Mouse (Mus musculus): ENCODE results near the gene Palm2. TPM values are rescaled to one million over a fixed set of nuclear protein-coding genes. Genes with fewer than 3 reads are reported as not detected.
"Not testable (repeated sequence)": the region's sequence is repeated elsewhere in the genome, so short reads cannot be mapped to it uniquely, and the experiment has no call there.

Palm2 gene
- polyA plus RNA-seq (2015; fragmentation: Nextera tagmentation; extraction: Ambion mirVana): 1.1 and 1.5 TPM in 2 replicates

DNA sequence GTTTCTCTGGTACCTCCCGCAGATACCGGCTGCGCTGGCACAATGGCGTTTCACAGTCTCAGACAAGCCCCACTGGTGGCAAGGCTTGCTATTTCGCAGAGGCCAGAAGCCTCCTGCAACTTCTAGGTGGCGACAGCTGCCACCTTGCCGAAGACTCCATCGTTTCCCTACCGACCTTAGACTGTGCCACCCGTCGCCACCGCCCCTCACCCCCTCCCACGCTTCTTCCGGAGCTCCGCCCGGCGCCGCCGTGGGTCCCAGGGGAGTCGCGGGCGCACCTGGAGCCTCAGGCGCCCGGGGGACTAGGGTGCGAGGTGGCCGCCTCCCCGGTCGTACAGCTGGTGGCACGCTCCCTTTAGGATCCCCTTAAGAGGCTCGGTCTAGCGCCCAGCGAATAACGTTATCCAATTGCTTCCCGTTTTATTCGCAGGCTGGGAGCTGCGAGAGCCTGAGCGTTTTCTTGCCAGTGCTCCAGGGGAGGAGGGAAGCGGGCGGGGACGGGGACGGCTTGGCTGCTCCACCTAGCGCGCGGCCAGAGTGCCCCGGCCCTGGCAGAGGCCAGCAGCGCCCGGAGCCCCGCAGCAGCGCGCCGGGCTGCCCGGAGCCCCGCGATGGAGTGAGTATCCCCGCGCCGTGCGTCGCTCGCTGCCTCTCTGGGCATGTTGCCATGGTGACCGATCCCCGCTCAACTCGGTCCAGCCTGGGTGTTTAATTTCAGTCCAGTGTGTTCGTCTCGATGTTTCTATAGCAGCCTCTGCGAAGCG lies at the start of gene Palm2:
Gene Palm2 (plus strand): TSS at position 307 of the 764 bp plus-strand sequence.
- H3K4me2 ChIP-seq (replicated peaks; ENCODE audit: low read depth): peak within 1 kb of the TSS; percentile 90
- no peak within 1 kb of the TSS for H3K27ac ChIP-seq (ENCODE audit: low read depth, low read length)
- H3K4me1 ChIP-seq (replicated peaks; ENCODE audit: control insufficient read depth, insufficient read depth, low read length): peaks cover 8% of the 10 kb centered on the region; the same call in 1 of the 2 replicates
- no peaks in the 10 kb centered on the region for H3K36me3 ChIP-seq (ENCODE audit: control insufficient read depth, insufficient read depth)
- 0 out of 2 replicates have a peak, but pooled peaks have one; percentile 19 for ATAC-seq
- peak within 1 kb of the TSS; percentile 45; the same call in 1 of the 2 replicates for H3K9ac ChIP-seq (ENCODE audit: low read depth, low read length)
- no peaks in the 10 kb centered on the region for H3K9me3 ChIP-seq (ENCODE audit: control insufficient read depth)
- H3K4me3 ChIP-seq (ENCODE audit: low read depth, low read length): peak within 1 kb of the TSS; percentile 45
- peaks cover 31% of the 10 kb centered on the region for H3K27me3 ChIP-seq (replicated peaks; ENCODE audit: control insufficient read depth, insufficient read depth, low read length)
- no peak; the same call in 1 of the 2 replicates for TF ChIP-seq CTCF (IDR thresholded peaks at IDR 0.05; ENCODE audit: low read depth)
- under 1% methylated on average over 66 of the region's 67 CpGs for WGBS

DNA sequence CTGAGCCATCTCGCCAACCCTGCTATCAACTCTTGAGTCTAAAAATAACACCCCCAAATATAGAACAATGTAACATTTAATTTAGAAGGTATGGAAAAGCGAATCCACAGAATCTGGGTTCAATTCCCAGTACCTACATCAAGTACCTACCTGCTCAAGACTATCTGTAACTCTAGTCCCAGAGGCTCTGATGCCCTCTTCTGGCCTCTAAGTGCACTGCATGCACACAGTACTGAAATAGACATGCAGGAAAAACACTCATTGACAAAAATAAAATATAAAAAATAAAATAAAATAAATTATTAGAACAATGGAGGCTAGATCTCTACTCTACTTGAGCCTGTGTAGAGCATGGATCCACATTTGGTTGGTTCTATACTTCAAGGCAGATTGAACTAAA lies 49.7 kb upstream of the Palm2 start:
- ATAC-seq: no peak
- H3K4me3 ChIP-seq (ENCODE audit: low read depth, low read length): no peak overlapping the region
- peak; percentile 62 for TF ChIP-seq CTCF (IDR thresholded peaks at IDR 0.05; ENCODE audit: low read depth)
- no peaks in the 10 kb centered on the region for H3K27me3 ChIP-seq (replicated peaks; ENCODE audit: control insufficient read depth, insufficient read depth, low read length)
- no peak overlapping the region for H3K9ac ChIP-seq (ENCODE audit: low read depth, low read length)
- H3K4me1 ChIP-seq (replicated peaks; ENCODE audit: control insufficient read depth, insufficient read depth, low read length): no peaks in the 10 kb centered on the region
- H3K4me2 ChIP-seq (replicated peaks; ENCODE audit: low read depth): no peak overlapping the region
- H3K9me3 ChIP-seq (ENCODE audit: control insufficient read depth): no peaks in the 10 kb centered on the region
- H3K27ac ChIP-seq (ENCODE audit: low read depth, low read length): no peak overlapping the region
- WGBS: 92% methylated on average over 2 of the region's 2 CpGs
- H3K36me3 ChIP-seq (ENCODE audit: control insufficient read depth, insufficient read depth): no peaks in the 10 kb centered on the region

DNA sequence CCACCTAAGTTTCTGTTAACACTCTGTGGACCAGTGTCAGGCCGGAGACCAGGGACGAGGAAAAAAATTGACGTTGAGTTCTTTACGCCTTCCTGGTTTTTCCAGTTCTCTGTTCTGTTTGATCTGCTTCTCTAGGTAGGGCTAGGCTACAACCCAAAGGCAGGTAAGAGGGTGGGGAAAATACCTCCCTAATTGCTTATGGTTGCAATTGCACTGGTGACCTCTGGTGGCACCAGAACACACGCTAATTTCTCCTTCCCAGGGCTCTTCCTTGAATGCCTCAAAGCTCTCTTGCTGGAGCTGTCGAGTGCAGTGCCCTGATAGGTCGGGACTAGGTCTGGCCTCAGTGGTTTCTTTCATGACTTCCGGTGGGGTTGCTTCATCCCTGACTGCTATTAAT lies 42.9 kb upstream of the Palm2 start:
- no peak overlapping the region for H3K4me2 ChIP-seq (replicated peaks; ENCODE audit: low read depth)
- no peak for ATAC-seq
- H3K27ac ChIP-seq (ENCODE audit: low read depth, low read length): no peak overlapping the region
- no peak overlapping the region for H3K9ac ChIP-seq (ENCODE audit: low read depth, low read length)
- no peaks in the 10 kb centered on the region for H3K9me3 ChIP-seq (ENCODE audit: control insufficient read depth)
- WGBS: 37% methylated on average over 8 of the region's 8 CpGs
- no peaks in the 10 kb centered on the region for H3K27me3 ChIP-seq (replicated peaks; ENCODE audit: control insufficient read depth, insufficient read depth, low read length)
- peak; percentile 53 for TF ChIP-seq CTCF (IDR thresholded peaks at IDR 0.05; ENCODE audit: low read depth)
- no peak overlapping the region for H3K4me3 ChIP-seq (ENCODE audit: low read depth, low read length)
- H3K36me3 ChIP-seq (ENCODE audit: control insufficient read depth, insufficient read depth): no peaks in the 10 kb centered on the region
- no peaks in the 10 kb centered on the region for H3K4me1 ChIP-seq (replicated peaks; ENCODE audit: control insufficient read depth, insufficient read depth, low read length)

- 55% methylated on average over 9 of the region's 9 CpGs for WGBS
Observed at GRCm38 (mm10) chr4:57396414-57396813, 37.6 kb upstream of the Palm2 start.

GRCm38 (mm10) chr4:57412385-57412784 lies 21.7 kb upstream of the Palm2 start:
- not testable (repeated sequence) for H3K4me2 ChIP-seq (replicated peaks; ENCODE audit: low read depth); H3K4me3 ChIP-seq (ENCODE audit: low read depth, low read length)

More at GRCm38 (mm10) chr4:57396414-57396813, 37.6 kb upstream of the Palm2 start:
- Histone ChIP-seq H3K4me2 (replicated peaks; ENCODE audit: low read depth) (no peak overlapping the region), H3K27ac (ENCODE audit: low read depth, low read length) (no peak overlapping the region), H3K27me3 (replicated peaks; ENCODE audit: control insufficient read depth, insufficient read depth, low read length) (no peaks in the 10 kb centered on the region), H3K4me1 (replicated peaks; ENCODE audit: control insufficient read depth, insufficient read depth, low read length) (no peaks in the 10 kb centered on the region), H3K36me3 (ENCODE audit: control insufficient read depth, insufficient read depth) (no peaks in the 10 kb centered on the region), H3K9me3 (ENCODE audit: control insufficient read depth) (no peaks in the 10 kb centered on the region), H3K4me3 (ENCODE audit: low read depth, low read length) (0 out of 2 replicates have a peak overlapping the region, but pooled peaks have one; percentile 11), H3K9ac (ENCODE audit: low read depth, low read length) (no peak overlapping the region)
- ATAC-seq: no peak
- no peak for TF ChIP-seq CTCF (IDR thresholded peaks at IDR 0.05; ENCODE audit: low read depth)

DNA sequence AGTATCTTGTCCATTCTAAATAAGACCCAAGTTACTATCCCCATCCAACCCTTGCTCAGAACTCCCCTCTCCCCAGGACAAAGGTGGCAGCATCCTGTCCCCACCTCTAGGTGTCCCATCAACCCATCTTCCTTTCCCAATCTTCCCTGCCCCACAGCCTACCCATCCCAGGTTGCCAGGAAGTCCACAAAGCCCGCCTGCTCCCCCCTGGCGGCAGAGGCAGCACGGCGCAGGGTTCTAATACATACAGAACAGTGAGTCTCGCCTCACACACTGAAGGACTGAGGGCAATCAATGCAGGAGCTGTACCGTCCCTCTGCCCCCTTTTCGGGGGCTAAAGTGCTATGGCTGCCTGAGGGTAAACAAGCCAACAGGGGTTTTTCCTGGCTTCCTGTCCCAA lies 21.0 kb upstream of the Palm2 start:
- H3K9ac ChIP-seq (ENCODE audit: low read depth, low read length): no peak overlapping the region
- peak; percentile 34 for TF ChIP-seq CTCF (IDR thresholded peaks at IDR 0.05; ENCODE audit: low read depth)
- no peak overlapping the region for H3K4me3 ChIP-seq (ENCODE audit: low read depth, low read length)
- H3K4me1 ChIP-seq (replicated peaks; ENCODE audit: control insufficient read depth, insufficient read depth, low read length): no peaks in the 10 kb centered on the region
- no peak for ATAC-seq
- H3K4me2 ChIP-seq (replicated peaks; ENCODE audit: low read depth): no peak overlapping the region
- no peaks in the 10 kb centered on the region for H3K9me3 ChIP-seq (ENCODE audit: control insufficient read depth)
- no peaks in the 10 kb centered on the region for H3K27me3 ChIP-seq (replicated peaks; ENCODE audit: control insufficient read depth, insufficient read depth, low read length)
- no peak overlapping the region for H3K27ac ChIP-seq (ENCODE audit: low read depth, low read length)
- 52% methylated on average over 7 of the region's 7 CpGs for WGBS
- H3K36me3 ChIP-seq (ENCODE audit: control insufficient read depth, insufficient read depth): no peaks in the 10 kb centered on the region

More at GRCm38 (mm10) chr4:57412385-57412784, 21.7 kb upstream of the Palm2 start:
- not testable (repeated sequence) for H3K27me3 ChIP-seq (replicated peaks; ENCODE audit: control insufficient read depth, insufficient read depth, low read length); ATAC-seq; H3K27ac ChIP-seq (ENCODE audit: low read depth, low read length); H3K4me1 ChIP-seq (replicated peaks; ENCODE audit: control insufficient read depth, insufficient read depth, low read length); H3K36me3 ChIP-seq (ENCODE audit: control insufficient read depth, insufficient read depth); H3K9ac ChIP-seq (ENCODE audit: low read depth, low read length); H3K9me3 ChIP-seq (ENCODE audit: control insufficient read depth)
- WGBS: 64% methylated on average over 6 of the region's 6 CpGs

DNA sequence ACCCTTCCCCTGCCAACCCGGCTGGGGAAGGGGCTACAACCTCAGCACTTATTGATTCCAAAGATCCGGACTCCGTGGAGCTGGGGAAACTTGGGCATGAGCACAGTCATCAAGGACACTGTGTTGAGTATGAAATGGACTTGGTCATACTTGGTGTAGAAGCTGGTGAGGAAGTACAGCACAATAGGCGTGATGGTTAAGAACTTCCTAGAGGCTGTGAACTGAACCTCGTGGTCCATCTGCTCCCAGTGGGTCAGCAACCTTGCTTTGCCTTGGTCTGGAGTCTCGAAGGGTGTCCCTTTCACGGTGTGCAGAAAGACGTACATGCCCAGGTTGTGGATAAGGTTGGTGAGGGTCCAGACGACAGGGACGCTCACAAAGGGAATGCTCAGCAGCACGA lies 20.4 kb upstream of the Palm2 start:
- ATAC-seq: not testable (repeated sequence)

More for the DNA sequence above, 20.4 kb upstream of the Palm2 start:
- not testable (repeated sequence) for H3K36me3 ChIP-seq (ENCODE audit: control insufficient read depth, insufficient read depth); H3K9me3 ChIP-seq (ENCODE audit: control insufficient read depth); H3K4me2 ChIP-seq (replicated peaks; ENCODE audit: low read depth); H3K4me3 ChIP-seq (ENCODE audit: low read depth, low read length); H3K27ac ChIP-seq (ENCODE audit: low read depth, low read length); H3K9ac ChIP-seq (ENCODE audit: low read depth, low read length); H3K27me3 ChIP-seq (replicated peaks; ENCODE audit: control insufficient read depth, insufficient read depth, low read length); H3K4me1 ChIP-seq (replicated peaks; ENCODE audit: control insufficient read depth, insufficient read depth, low read length)
- 91% methylated on average over 11 of the region's 11 CpGs for WGBS

All from intestine, postnatal 0 days (tissue).